ENCODE assay signal across 9 mouse cellular contexts in the genomic region with DNA sequence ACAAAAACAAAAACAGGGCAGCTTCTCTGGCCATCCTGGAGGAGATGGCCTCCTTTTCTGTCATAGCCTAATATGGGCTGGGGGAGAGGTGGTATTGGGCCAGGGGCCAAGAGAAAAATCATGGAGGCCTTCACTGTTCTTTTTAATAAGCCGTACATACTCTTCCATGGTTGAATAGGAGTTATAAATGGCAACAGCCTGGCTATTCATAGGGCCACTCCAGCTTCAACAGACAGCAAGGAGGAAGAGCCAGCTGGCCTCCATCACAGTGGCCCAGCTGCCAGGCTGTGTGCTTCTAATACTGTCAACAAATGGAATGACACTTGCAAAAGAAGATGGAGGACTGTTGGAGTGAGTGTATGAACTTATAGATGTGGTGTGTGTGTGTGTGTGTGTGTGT. TPM values are rescaled to one million over a fixed set of nuclear protein-coding genes. Genes with fewer than 3 reads are reported as not detected.
DNase-seq lines count a peak whose midpoint lies in the region; ATAC-seq lines count a peak whose summit lies in the region.
"Had no signal": no experiment of that assay in that cellular context is flagged by ENCODE, and none has a peak within 500 bp of the region (broad histone marks: within the 10 kb centered on the region; RNA-seq: fewer than 3 reads in every experiment).

No protein-coding gene starts in this region.

- no peak overlapping the region for H3K9ac ChIP-seq in heart, embryonic 11.5 days (ENCODE audit: low read depth, low read length)
- H3K9ac ChIP-seq in midbrain, embryonic 13.5 days (replicated peaks) = no peak overlapping the region
- H3K9ac ChIP-seq in midbrain, embryonic 11.5 days (ENCODE audit: low read length) = no peak overlapping the region
- H3K9ac ChIP-seq in heart, embryonic 13.5 days = no peak overlapping the region
- H3K9ac ChIP-seq: liver, embryonic 13.5 days had no signal

- no peak overlapping the region for H3K27ac ChIP-seq in heart, embryonic 11.5 days (ENCODE audit: low read depth, low read length)
- no peak overlapping the region for H3K27ac ChIP-seq in midbrain, embryonic 13.5 days
- H3K27ac ChIP-seq in midbrain, embryonic 11.5 days (ENCODE audit: low read depth, low read length) = no peak overlapping the region
- peak overlapping the region; percentile 48 for H3K27ac ChIP-seq in heart, embryonic 13.5 days (replicated peaks)
- H3K27ac ChIP-seq: liver, embryonic 13.5 days had no signal

- H3K27me3 ChIP-seq in heart, embryonic 11.5 days (ENCODE audit: control insufficient read depth, insufficient read depth, low read length) = no peaks in the 10 kb centered on the region
- no peaks in the 10 kb centered on the region for H3K27me3 ChIP-seq in midbrain, embryonic 13.5 days
- no peaks in the 10 kb centered on the region; the same call in 1 of the 2 replicates for H3K27me3 ChIP-seq in midbrain, embryonic 11.5 days (ENCODE audit: control insufficient read depth, insufficient read depth, low read length)
- no peaks in the 10 kb centered on the region for H3K27me3 ChIP-seq in heart, embryonic 13.5 days (replicated peaks)
- H3K27me3 ChIP-seq: liver, embryonic 13.5 days had no signal

- peak; percentile 97 for DNase-seq in heart, adult 11 months
- DNase-seq in midbrain, embryonic 11.5 days (ENCODE audit: low spot score, missing footprints) = no peak
- DNase-seq in lung, postnatal 36 days = peak; percentile 8
- no peak for DNase-seq in ovary, postnatal 14 days (ENCODE audit: low spot score)
- DNase-seq: liver, embryonic 13.5 days had no signal

- peaks cover 5% of the 10 kb centered on the region; the same call in 1 of the 2 replicates for H3K36me3 ChIP-seq in heart, embryonic 11.5 days (ENCODE audit: control insufficient read depth, insufficient read depth, low read length)
- H3K36me3 ChIP-seq in midbrain, embryonic 13.5 days = 0 out of 2 replicates have a peak, but pooled peaks cover 4% of the 10 kb centered on the region
- no peaks in the 10 kb centered on the region for H3K36me3 ChIP-seq in midbrain, embryonic 11.5 days (ENCODE audit: control insufficient read depth, insufficient read depth, low read length)
- H3K36me3 ChIP-seq in heart, embryonic 13.5 days = peaks cover 34% of the 10 kb centered on the region
- H3K36me3 ChIP-seq: liver, embryonic 13.5 days had no signal

- H3K9me3 ChIP-seq in heart, embryonic 11.5 days (replicated peaks; ENCODE audit: control insufficient read depth, low read length) = no peaks in the 10 kb centered on the region
- no peaks in the 10 kb centered on the region for H3K9me3 ChIP-seq in midbrain, embryonic 13.5 days
- H3K9me3 ChIP-seq in midbrain, embryonic 11.5 days (ENCODE audit: control insufficient read depth, low read length) = no peaks in the 10 kb centered on the region
- no peaks in the 10 kb centered on the region for H3K9me3 ChIP-seq in heart, embryonic 13.5 days
- H3K9me3 ChIP-seq: liver, embryonic 13.5 days had no signal

- no peak overlapping the region for H3K4me3 ChIP-seq in heart, embryonic 11.5 days (ENCODE audit: low read depth, low read length)
- H3K4me3 ChIP-seq in midbrain, embryonic 13.5 days (replicated peaks) = no peak overlapping the region
- H3K4me3 ChIP-seq in midbrain, embryonic 11.5 days (ENCODE audit: low read depth, low read length) = no peak overlapping the region
- no peak overlapping the region for H3K4me3 ChIP-seq in heart, embryonic 13.5 days
- H3K4me3 ChIP-seq: liver, embryonic 13.5 days had no signal

- WGBS in heart, embryonic 11.5 days (ENCODE audit: insufficient replicate concordance) = 36% methylated on average over 1 of the region's 1 CpGs
- WGBS in midbrain, embryonic 13.5 days = 50% methylated on average over 1 of the region's 1 CpGs
- 69% methylated on average over 1 of the region's 1 CpGs for WGBS in midbrain, embryonic 11.5 days
- WGBS in heart, embryonic 13.5 days = 28% methylated on average over 1 of the region's 1 CpGs

- H3K4me1 ChIP-seq in heart, embryonic 11.5 days (ENCODE audit: control insufficient read depth, insufficient read depth, low read length) = peaks cover 24% of the 10 kb centered on the region
- no peaks in the 10 kb centered on the region for H3K4me1 ChIP-seq in midbrain, embryonic 13.5 days (replicated peaks)
- H3K4me1 ChIP-seq in midbrain, embryonic 11.5 days (ENCODE audit: control insufficient read depth, insufficient read depth, low read length) = no peaks in the 10 kb centered on the region
- H3K4me1 ChIP-seq in heart, embryonic 13.5 days = peaks cover 96% of the 10 kb centered on the region
- H3K4me1 ChIP-seq: liver, embryonic 13.5 days had no signal

- no peak overlapping the region; the same call in 1 of the 2 replicates for H3K4me2 ChIP-seq in heart, embryonic 11.5 days
- no peak overlapping the region for H3K4me2 ChIP-seq in midbrain, embryonic 13.5 days (replicated peaks)
- H3K4me2 ChIP-seq in midbrain, embryonic 11.5 days = no peak overlapping the region
- H3K4me2 ChIP-seq in heart, embryonic 13.5 days = no peak overlapping the region
- H3K4me2 ChIP-seq: liver, embryonic 13.5 days had no signal

- ATAC-seq in heart, embryonic 11.5 days (replicated peaks; ENCODE audit: insufficient number of reproducible peaks, low FRiP score, low TSS enrichment) = no peak
- ATAC-seq in midbrain, embryonic 13.5 days = 0 out of 2 replicates have a peak, but pooled peaks have one; percentile 24
- no peak for ATAC-seq in midbrain, embryonic 11.5 days (ENCODE audit: low FRiP score)
- peak; percentile 51; the same call in 1 of the 2 replicates for ATAC-seq in heart, embryonic 13.5 days (ENCODE audit: extremely low read depth, insufficient number of reproducible peaks, low FRiP score, low TSS enrichment)
- ATAC-seq: intestine, postnatal 0 days had no signal

RNA-seq across cellular contexts. Expression of a gene that starts 41.4 kb away (rescaled TPM):
- 263 and 402 TPM in 2 replicates for polyA plus RNA-seq in heart, embryonic 11.5 days (2014; fragmentation: Nextera tagmentation; extraction: Ambion mirVana)
- 132 and 149 TPM in 2 replicates for polyA plus RNA-seq in midbrain, embryonic 13.5 days (2015; fragmentation: Nextera tagmentation; extraction: Ambion mirVana)
- 133 and 144 TPM in 2 replicates for polyA plus RNA-seq in midbrain, embryonic 11.5 days (2014; fragmentation: Nextera tagmentation; extraction: Ambion mirVana)
- 494 and 545 TPM in 2 replicates for polyA plus RNA-seq in heart, embryonic 13.5 days (2015; fragmentation: Nextera tagmentation; extraction: Ambion mirVana)

Comparison
In these comparisons a context has a peak if more than half of its experiments do, and no peak if none do; other contexts are left out.
1. ATAC-seq: peak in midbrain, embryonic 13.5 days (single experiment) and heart, embryonic 13.5 days (single experiment); none in heart, embryonic 11.5 days (single experiment) and midbrain, embryonic 11.5 days (single experiment).
2. DNase-seq: peak in heart, adult 11 months (single experiment) and lung, postnatal 36 days (single experiment); none in midbrain, embryonic 11.5 days (single experiment) and ovary, postnatal 14 days (single experiment).